Mouse (Mus musculus): ENCODE data around the gene Rhoa. TPM values are rescaled to one million over a fixed set of nuclear protein-coding genes. Genes with fewer than 3 reads are reported as not detected.

The Rhoa gene
- 211 TPM for polyA plus RNA-seq (2015; fragmentation: Illumina TruSeq; extraction: RNeasy Lipid Tissue Mini Kit (QIAGEN cat#74804); ENCODE audit: low read depth, low replicate concordance)

DNA sequence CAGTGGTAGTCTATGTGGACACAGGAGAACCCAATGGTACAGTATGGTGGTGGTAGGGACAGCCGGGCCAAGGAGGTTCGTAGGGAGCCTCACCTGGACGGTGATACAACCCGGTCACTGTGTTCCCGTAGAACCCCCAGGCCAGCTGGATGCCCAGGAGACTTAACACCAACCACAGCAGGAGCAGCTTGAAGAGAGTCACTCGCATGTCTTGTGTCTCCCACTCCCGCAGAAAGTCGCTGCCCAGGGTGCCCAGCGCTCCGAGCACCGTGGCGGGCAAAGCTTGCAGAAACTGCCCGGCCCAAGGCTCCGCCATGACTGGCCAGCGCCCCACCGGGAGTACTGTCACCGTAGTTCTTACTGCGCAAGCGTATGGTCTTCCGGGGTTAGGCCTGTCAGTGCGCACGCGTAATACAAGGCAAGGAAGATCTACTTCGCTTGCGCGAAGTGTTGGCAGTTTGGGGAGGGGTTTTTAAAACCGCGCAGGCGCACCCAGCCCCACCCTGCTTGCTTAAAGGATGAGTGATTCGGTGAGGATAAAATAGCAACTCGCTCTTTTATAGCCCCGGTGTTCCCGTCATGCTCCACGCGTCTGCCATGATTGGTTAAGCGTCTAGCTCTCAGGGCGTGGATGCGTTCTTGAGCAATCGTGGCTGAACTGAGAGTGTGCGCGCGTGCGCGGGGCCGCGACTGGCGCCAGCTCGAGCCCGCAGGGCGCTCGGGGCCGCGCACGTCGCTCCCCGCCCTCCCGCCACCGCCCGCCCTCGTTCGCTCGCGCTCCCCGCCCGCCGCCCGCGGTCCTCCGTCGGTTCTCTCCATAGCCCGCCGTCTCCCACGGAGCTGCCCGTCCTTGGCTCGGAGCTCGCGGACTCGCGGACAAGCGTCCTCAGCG, at the start of gene Rhoa, which contains the start of gene Tcta:
Gene Rhoa, plus strand, starts transcription at position 501 of the 892 bp plus-strand sequence.
Gene Tcta, minus strand, starts transcription at position 532 of the 892 bp plus-strand sequence.

DNA sequence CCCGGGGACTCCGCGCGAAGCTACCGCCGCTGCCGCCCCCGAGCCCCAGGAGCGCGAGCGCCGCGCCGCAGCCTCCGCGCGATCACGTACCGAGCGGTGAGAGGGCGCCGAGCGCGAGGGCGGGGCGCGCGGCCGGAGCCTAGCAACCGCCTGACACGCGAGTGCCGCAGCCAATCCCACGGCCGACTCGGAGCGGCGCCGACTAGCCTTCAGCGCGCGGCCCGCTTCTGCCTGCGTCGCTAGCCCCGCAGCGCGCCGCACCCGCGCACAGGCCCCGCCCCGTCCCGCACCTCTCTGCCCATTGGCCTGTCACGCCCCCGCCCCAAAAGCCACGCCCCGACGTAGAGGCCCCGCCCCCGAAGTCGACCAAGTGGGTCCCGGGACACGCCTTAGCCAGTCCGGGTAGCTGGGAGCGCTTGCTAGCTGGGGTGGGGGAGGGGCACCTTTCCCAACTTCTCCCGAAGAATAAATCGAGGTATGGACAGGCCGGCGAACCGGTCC, 42.2 kb upstream of the Rhoa start, which contains the start of gene Dag1:
Gene Dag1, minus strand, starts transcription at position 269 of the 501 bp plus-strand sequence.

DNA sequence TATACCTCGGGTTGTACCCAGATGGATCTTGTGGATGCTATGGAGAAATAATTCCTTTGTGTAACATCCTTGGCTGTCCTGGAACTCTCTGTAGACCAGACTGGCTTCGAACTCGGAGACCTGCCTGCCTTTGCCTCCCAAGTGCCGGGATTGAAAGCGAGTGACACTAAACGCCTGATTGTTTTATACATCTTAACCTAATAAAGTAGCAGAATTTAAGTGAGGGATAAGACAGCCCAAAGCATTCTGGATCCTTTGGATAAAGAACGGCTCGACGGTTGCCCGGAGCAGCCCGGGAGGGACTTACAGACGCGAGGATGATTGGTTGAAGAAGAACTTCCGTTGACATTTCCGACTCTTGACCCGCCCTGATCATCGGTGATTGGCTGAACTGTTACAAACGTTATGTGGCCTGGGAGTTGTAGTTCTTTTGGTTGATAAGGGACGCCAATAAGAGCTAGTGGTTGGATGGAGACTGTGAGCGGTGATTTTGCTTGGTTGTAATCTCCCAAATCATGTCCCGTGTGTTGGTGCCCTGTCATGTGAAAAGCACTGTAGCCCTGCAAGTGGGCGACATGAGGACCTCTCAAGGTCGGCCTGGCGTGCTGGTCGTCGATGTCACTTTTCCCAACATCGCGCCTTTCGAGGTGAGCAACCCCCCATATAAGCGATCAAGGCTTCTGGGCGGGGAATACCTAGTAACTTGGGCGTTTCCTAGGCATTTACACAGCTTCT, 15.7 kb upstream of the Rhoa start, which contains the start of gene Nicn1:
Gene Nicn1, plus strand, starts transcription at position 414 of the 735 bp plus-strand sequence.

DNA sequence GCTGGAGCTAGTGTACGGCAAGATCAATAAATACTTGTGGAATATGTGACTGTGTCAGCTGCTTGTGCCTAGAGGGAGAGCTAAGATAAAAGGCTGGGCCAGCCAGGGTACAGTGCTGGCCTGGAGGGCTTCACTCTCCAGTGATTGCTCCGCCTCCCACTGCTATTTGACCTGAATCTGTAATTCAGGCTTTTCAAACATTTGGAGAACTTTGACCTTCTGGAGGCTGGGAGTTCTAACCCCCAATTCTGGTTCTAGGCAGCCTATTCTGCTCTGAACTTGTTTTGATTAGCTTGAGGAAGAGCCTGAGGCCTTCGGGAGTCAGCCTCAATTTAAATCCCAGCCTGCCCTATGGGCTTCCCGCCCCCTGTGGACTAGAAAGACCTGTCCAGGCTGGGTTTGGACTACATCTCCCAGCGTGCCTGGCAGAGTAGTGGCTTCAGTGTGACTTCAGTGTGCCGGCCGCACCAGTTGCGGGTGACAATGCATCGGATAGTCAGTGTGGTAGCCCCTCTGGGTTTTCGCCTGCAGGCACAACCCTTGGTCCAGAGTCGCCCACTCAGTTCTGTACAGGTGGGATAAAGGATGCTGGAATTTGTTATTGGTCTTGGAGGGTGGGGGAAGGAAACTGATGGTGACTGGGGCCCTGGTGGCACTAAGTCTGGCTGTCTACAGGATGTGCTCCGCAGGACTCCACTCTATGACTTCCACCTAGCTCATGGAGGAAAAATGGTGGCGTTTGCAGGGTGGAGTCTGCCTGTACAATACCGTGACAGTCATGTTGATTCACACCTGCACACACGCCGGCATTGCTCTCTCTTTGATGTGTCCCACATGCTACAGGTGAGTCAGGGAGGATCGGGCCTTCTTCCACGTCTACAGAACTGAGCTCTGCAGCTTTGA, 9.2 kb upstream of the Rhoa start, which contains the start of gene Amt:
Gene Amt, plus strand, starts transcription at position 401 of the 903 bp plus-strand sequence.

GRCm38 (mm10) chr9:108338886-108339781, 33.2 kb downstream of the Rhoa start, which contains the start of gene Gpx1:
Gpx1 (plus strand) TSS chr9:108338903.

GRCm38 (mm10) chr9:108347540-108348289, 41.8 kb downstream of the Rhoa start, which contains the start of gene Usp4:
Usp4 (plus strand) TSS chr9:108347853.

Other genes with a start within 250 kb of the Rhoa start
- not detected for gene Mst1, start 225.7 kb upstream of the Rhoa start, polyA plus RNA-seq (2015; fragmentation: Illumina TruSeq; extraction: RNeasy Lipid Tissue Mini Kit (QIAGEN cat#74804); ENCODE audit: low read depth, low replicate concordance)
- 52.1 TPM for gene Rnf123, start 222.8 kb upstream of the Rhoa start, polyA plus RNA-seq (2015; fragmentation: Illumina TruSeq; extraction: RNeasy Lipid Tissue Mini Kit (QIAGEN cat#74804); ENCODE audit: low read depth, low replicate concordance)
- 21.4 TPM for gene Apeh, start 211.5 kb upstream of the Rhoa start, polyA plus RNA-seq (2015; fragmentation: Illumina TruSeq; extraction: RNeasy Lipid Tissue Mini Kit (QIAGEN cat#74804); ENCODE audit: low read depth, low replicate concordance)
- 87.7 TPM for gene Bsn, start 115.7 kb upstream of the Rhoa start, polyA plus RNA-seq (2015; fragmentation: Illumina TruSeq; extraction: RNeasy Lipid Tissue Mini Kit (QIAGEN cat#74804); ENCODE audit: low read depth, low replicate concordance)
- gene Dag1, start 42.2 kb upstream of the Rhoa start, polyA plus RNA-seq (2015; fragmentation: Illumina TruSeq; extraction: RNeasy Lipid Tissue Mini Kit (QIAGEN cat#74804); ENCODE audit: low read depth, low replicate concordance) = 42.5 TPM
- 118 TPM for gene Nicn1, start 15.7 kb upstream of the Rhoa start, polyA plus RNA-seq (2015; fragmentation: Illumina TruSeq; extraction: RNeasy Lipid Tissue Mini Kit (QIAGEN cat#74804); ENCODE audit: low read depth, low replicate concordance)
- gene Amt, start 9.3 kb upstream of the Rhoa start, polyA plus RNA-seq (2015; fragmentation: Illumina TruSeq; extraction: RNeasy Lipid Tissue Mini Kit (QIAGEN cat#74804); ENCODE audit: low read depth, low replicate concordance) = 37.8 TPM
- gene Tcta, start within 50 bp of the Rhoa start, polyA plus RNA-seq (2015; fragmentation: Illumina TruSeq; extraction: RNeasy Lipid Tissue Mini Kit (QIAGEN cat#74804); ENCODE audit: low read depth, low replicate concordance) = 47.8 TPM
- gene Gpx1, start 32.8 kb downstream of the Rhoa start, polyA plus RNA-seq (2015; fragmentation: Illumina TruSeq; extraction: RNeasy Lipid Tissue Mini Kit (QIAGEN cat#74804); ENCODE audit: low read depth, low replicate concordance) = 253 TPM
- 84.3 TPM for gene Usp4, start 41.7 kb downstream of the Rhoa start, polyA plus RNA-seq (2015; fragmentation: Illumina TruSeq; extraction: RNeasy Lipid Tissue Mini Kit (QIAGEN cat#74804); ENCODE audit: low read depth, low replicate concordance)
- gene 1700102P08Rik, start 86.7 kb downstream of the Rhoa start, polyA plus RNA-seq (2015; fragmentation: Illumina TruSeq; extraction: RNeasy Lipid Tissue Mini Kit (QIAGEN cat#74804); ENCODE audit: low read depth, low replicate concordance) = 1.5 TPM
- 0.54 TPM for gene Ccdc36, start 122.4 kb downstream of the Rhoa start, polyA plus RNA-seq (2015; fragmentation: Illumina TruSeq; extraction: RNeasy Lipid Tissue Mini Kit (QIAGEN cat#74804); ENCODE audit: low read depth, low replicate concordance)
- not detected for gene BC048562, start 130.4 kb downstream of the Rhoa start, polyA plus RNA-seq (2015; fragmentation: Illumina TruSeq; extraction: RNeasy Lipid Tissue Mini Kit (QIAGEN cat#74804); ENCODE audit: low read depth, low replicate concordance)
- gene Ccdc71, start 154.4 kb downstream of the Rhoa start, polyA plus RNA-seq (2015; fragmentation: Illumina TruSeq; extraction: RNeasy Lipid Tissue Mini Kit (QIAGEN cat#74804); ENCODE audit: low read depth, low replicate concordance) = 21.9 TPM
- gene Klhdc8b, start 155.5 kb downstream of the Rhoa start, polyA plus RNA-seq (2015; fragmentation: Illumina TruSeq; extraction: RNeasy Lipid Tissue Mini Kit (QIAGEN cat#74804); ENCODE audit: low read depth, low replicate concordance) = 26.8 TPM
- 20.5 TPM for gene Lamb2, start 173.6 kb downstream of the Rhoa start, polyA plus RNA-seq (2015; fragmentation: Illumina TruSeq; extraction: RNeasy Lipid Tissue Mini Kit (QIAGEN cat#74804); ENCODE audit: low read depth, low replicate concordance)
- gene Usp19, start 184.5 kb downstream of the Rhoa start, polyA plus RNA-seq (2015; fragmentation: Illumina TruSeq; extraction: RNeasy Lipid Tissue Mini Kit (QIAGEN cat#74804); ENCODE audit: low read depth, low replicate concordance) = 95.0 TPM
- 70.9 TPM for gene Qars, start 201.6 kb downstream of the Rhoa start, polyA plus RNA-seq (2015; fragmentation: Illumina TruSeq; extraction: RNeasy Lipid Tissue Mini Kit (QIAGEN cat#74804); ENCODE audit: low read depth, low replicate concordance)
- gene Qrich1, start 210.7 kb downstream of the Rhoa start, polyA plus RNA-seq (2015; fragmentation: Illumina TruSeq; extraction: RNeasy Lipid Tissue Mini Kit (QIAGEN cat#74804); ENCODE audit: low read depth, low replicate concordance) = 77.0 TPM